Mouse (Mus musculus) heart, adult 2 months (tissue): ENCODE results near the gene Myh4. TPM values are rescaled to one million over a fixed set of nuclear protein-coding genes. Genes with fewer than 3 reads are reported as not detected.

ENCODE experiments used
- DNase-seq, 2 experiments: peaks; one replicate each; pipeline ENCODE4 v3.0.0; 2021
- H3K27ac ChIP-seq: fragments of 200-600 bp; 2 replicates; pipeline ENCODE4 v1.8.1; 2022
- H3K27me3 ChIP-seq: fragments of 200-500 bp; 2 replicates; pipeline ENCODE4 v1.6.1; 2012; ENCODE audit warnings: mild to moderate bottlenecking, low read length, inconsistent platforms, mixed read lengths; ENCODE audit not compliant: control insufficient read depth, insufficient read depth
- H3K36me3 ChIP-seq: fragments of 200-500 bp; 2 replicates; pipeline ENCODE4 v1.6.1; 2012; ENCODE audit warnings: low read length, inconsistent platforms; ENCODE audit not compliant: control insufficient read depth, insufficient read depth
- H3K4me1 ChIP-seq: fragments of 200-500 bp; 2 replicates; pipeline ENCODE4 v1.6.1; 2011; ENCODE audit warnings: low read length; ENCODE audit not compliant: control insufficient read depth, insufficient read depth
- H3K4me3 ChIP-seq: fragments of 200-600 bp; 2 replicates; pipeline ENCODE4 v1.8.1; 2022
- H3K79me2 ChIP-seq: fragments of 200-500 bp; replicated peaks from 2 replicates; pipeline ENCODE4 v1.6.1; 2012; ENCODE audit warnings: mild to moderate bottlenecking, inconsistent platforms, low read length, moderate library complexity, mixed read lengths; ENCODE audit not compliant: control insufficient read depth, insufficient read depth
- H3K9ac ChIP-seq: fragments of 200-500 bp; 2 replicates; pipeline ENCODE4 v1.6.1; 2012; ENCODE audit warnings: low read depth, mild to moderate bottlenecking, control low read depth, inconsistent platforms, low read length, mixed read lengths
- CTCF ChIP-seq: fragments of 200-600 bp; IDR thresholded peaks from 2 replicates; pipeline ENCODE4 v1.8.1; 2022; ENCODE audit warnings: antibody characterized with exemption, mild to moderate bottlenecking, moderate library complexity
- EP300 ChIP-seq: fragments of 200-500 bp; IDR thresholded peaks from 2 replicates; pipeline ENCODE4 v1.6.1; 2011; ENCODE audit warnings: low read depth, low read length, control low read depth; ENCODE audit not compliant: insufficient read depth
- POLR2A ChIP-seq: fragments of 200-500 bp; IDR thresholded peaks from 2 replicates; pipeline ENCODE4 v1.6.1; 2011; ENCODE audit warnings: mild to moderate bottlenecking, low read depth, low read length, control low read depth; ENCODE audit not compliant: insufficient read depth
- WGBS: fragments of 180-500 bp; shearing (Covaris S2); methylation state at CpG from one replicate; pipeline ENCODE4 v1.1.7; 2018; 5-methylcytosine and 5-hydroxymethylcytosine counted together
- intact Hi-C: fragments of 180-260 bp; cut with DNase I; formaldehyde crosslinking; loops from one replicate; pipeline ENCODE4 v1.15.1; 2025
- polyA plus RNA-seq: library from polyadenylated mRNA; depleted of rRNA; stranded (reverse); fragments of >200 nt; gene quantifications from 2 replicates; pipeline ENCODE4 v1.2.3, GENCODE M21; 2012
- total RNA-seq, 2 experiments: library from RNA; stranded (reverse); gene quantifications; 2 replicates each; pipeline ENCODE4 v1.2.3; 2021

Gene Myh4
- total and polyA plus RNA-seq, 3 experiments, result 0.05 TPM; not detected in 2

GRCm38 (mm10) chr11:67204766-67205165 lies 33.1 kb upstream of the Myh4 start:
- Histone ChIP-seq H3K79me2 (no peaks in the 10 kb centered on the region), H3K36me3 (no peaks in the 10 kb centered on the region), H3K9ac (no peak overlapping the region), H3K27ac (no peak overlapping the region), H3K27me3 (no peaks in the 10 kb centered on the region), H3K4me3 (no peak overlapping the region), H3K4me1 (no peaks in the 10 kb centered on the region)
- no peak for DNase-seq
- 69% methylated on average over 3 of the region's 3 CpGs for WGBS
- TF ChIP-seq CTCF (no peak), EP300 (no peak), POLR2A (no peak)
- intact Hi-C loops, result no loop called here

GRCm38 (mm10) chr11:67221803-67222202 lies 16.0 kb upstream of the Myh4 start:
- intact Hi-C loops, result no loop called here
- Histone ChIP-seq H3K27me3 (no peaks in the 10 kb centered on the region), H3K27ac (no peak overlapping the region), H3K79me2 (no peaks in the 10 kb centered on the region), H3K9ac (no peak overlapping the region), H3K4me1 (no peaks in the 10 kb centered on the region), H3K4me3 (no peak overlapping the region), H3K36me3 (no peaks in the 10 kb centered on the region)
- DNase-seq, result no peak
- no peak for TF ChIP-seq POLR2A
- TF ChIP-seq CTCF, result no peak
- TF ChIP-seq EP300, result no peak
- 89% methylated on average over 8 of the region's 8 CpGs for WGBS

GRCm38 (mm10) chr11:67224466-67224865 lies 13.4 kb upstream of the Myh4 start:
- no peak for DNase-seq
- Histone ChIP-seq H3K36me3 (no peaks in the 10 kb centered on the region), H3K4me1 (no peaks in the 10 kb centered on the region), H3K79me2 (no peaks in the 10 kb centered on the region), H3K27me3 (no peaks in the 10 kb centered on the region), H3K27ac (no peak overlapping the region), H3K4me3 (no peak overlapping the region), H3K9ac (no peak overlapping the region)
- TF ChIP-seq CTCF (no peak), POLR2A (no peak), EP300 (no peak)
- intact Hi-C loops, result no loop called here
- 58% methylated on average over 3 of the region's 3 CpGs for whole genome bisulfite sequencing

DNA sequence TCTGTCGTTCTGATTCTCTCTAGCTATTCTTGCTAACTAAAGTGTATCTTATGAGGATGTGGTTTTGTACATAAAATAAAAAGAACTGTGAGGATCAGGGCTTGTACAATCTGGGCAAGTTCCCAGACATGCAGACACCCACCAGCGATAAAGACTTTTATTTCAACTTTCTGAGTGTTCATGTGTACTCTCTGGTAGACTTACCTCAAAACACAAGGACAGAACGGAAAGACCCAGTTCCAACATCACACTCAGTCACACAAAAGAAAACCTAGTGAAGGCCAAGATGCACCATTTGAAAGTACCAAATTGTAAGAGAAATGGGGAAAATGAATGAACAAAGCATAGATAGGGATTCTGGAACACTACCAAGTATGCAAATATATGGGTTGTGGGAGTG lies 9.1 kb upstream of the Myh4 start:
- H3K4me3 ChIP-seq, result no peak overlapping the region
- no peak overlapping the region for H3K9ac ChIP-seq
- DNase-seq, result no peak
- no peaks in the 10 kb centered on the region for H3K4me1 ChIP-seq
- 73% methylated on average over 3 of the region's 3 CpGs for WGBS
- intact Hi-C loops, result no loop called here
- no peaks in the 10 kb centered on the region for H3K79me2 ChIP-seq
- H3K27me3 ChIP-seq, result no peaks in the 10 kb centered on the region
- H3K36me3 ChIP-seq, result no peaks in the 10 kb centered on the region
- H3K27ac ChIP-seq, result no peak overlapping the region
- no peak for TF ChIP-seq CTCF
- no peak for TF ChIP-seq POLR2A
- no peak for TF ChIP-seq EP300

DNA sequence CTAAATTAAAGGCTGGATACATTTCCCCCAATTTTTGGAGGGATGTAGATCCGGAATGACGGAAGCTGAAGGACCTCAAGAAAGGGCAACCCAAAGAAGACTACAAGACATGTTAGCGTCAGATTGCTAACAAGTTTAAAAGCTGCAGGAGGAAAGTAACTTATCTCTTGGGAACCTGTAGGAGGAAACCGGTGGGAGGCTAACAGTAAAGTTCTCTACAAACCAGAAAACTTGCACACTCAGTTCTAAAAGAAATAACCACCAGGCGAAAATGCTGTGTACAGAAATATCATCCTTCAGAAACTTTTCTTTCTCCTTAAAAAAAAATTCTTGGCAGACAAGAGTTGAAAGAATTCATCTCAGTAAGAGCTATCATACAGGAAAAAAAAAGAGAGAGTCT lies 8.7 kb upstream of the Myh4 start:
- Histone ChIP-seq H3K36me3 (no peaks in the 10 kb centered on the region), H3K9ac (no peak overlapping the region), H3K4me1 (no peaks in the 10 kb centered on the region), H3K27ac (no peak overlapping the region), H3K27me3 (no peaks in the 10 kb centered on the region), H3K79me2 (no peaks in the 10 kb centered on the region), H3K4me3 (no peak overlapping the region)
- TF ChIP-seq EP300, result no peak
- no peak for TF ChIP-seq POLR2A
- no peak for TF ChIP-seq CTCF
- intact Hi-C loops, result no loop called here
- 62% methylated on average over 5 of the region's 5 CpGs for WGBS
- DNase-seq, result no peak

DNA sequence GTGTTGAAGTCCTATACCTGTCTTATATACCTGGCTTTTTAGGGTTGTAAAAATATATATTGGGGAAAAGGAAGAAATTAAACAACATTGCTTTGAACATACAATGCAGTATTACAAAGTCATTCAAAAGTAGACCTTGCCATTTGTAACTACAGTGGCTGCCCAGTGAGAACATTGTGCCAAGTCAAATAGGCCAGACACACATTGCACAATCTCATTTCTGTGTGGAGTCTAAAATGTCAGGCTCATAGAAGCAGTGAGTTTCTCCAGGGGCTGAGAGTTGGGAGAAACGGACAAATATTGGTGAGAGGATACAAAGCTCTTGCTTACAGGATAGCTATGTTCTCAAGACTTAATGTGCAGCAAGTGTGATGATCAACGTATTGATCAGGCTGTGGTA lies 7.9 kb upstream of the Myh4 start:
- WGBS, result 64% methylated on average over 2 of the region's 2 CpGs
- no peaks in the 10 kb centered on the region for H3K36me3 ChIP-seq
- no peaks in the 10 kb centered on the region for H3K27me3 ChIP-seq
- no peak overlapping the region for H3K9ac ChIP-seq
- DNase-seq, result peak in 1 of 2 experiments; percentile 41
- H3K79me2 ChIP-seq, result no peaks in the 10 kb centered on the region
- H3K4me3 ChIP-seq, result no peak overlapping the region
- H3K4me1 ChIP-seq, result no peaks in the 10 kb centered on the region
- H3K27ac ChIP-seq, result no peak overlapping the region
- no peak for TF ChIP-seq CTCF
- TF ChIP-seq POLR2A, result no peak
- TF ChIP-seq EP300, result no peak
- intact Hi-C loops, result no loop called here
